Mouse (Mus musculus): ENCODE results near the gene Sec24b.

- TF ChIP-seq UBTF (IDR thresholded peaks at IDR 0.05; ENCODE audit: low read depth, low read length) (no peak), CTCF (conservative IDR thresholded peaks at IDR 0.05 in 1 of 2, IDR thresholded peaks at IDR 0.05 in 1 of 2; ENCODE audit: low read depth in 2 of 2, low read length in 2 of 2) (no peak)
Observed at GRCm38 (mm10) chr3:130090460-130090859, 29.1 kb upstream of the Sec24b start.
